Mouse (Mus musculus) embryonic fibroblast, embryonic 13.5 days (primary cell): ENCODE data around the gene C1qtnf9.

Source experiments
- CTCF ChIP-seq: IDR thresholded peaks from 2 replicates; pipeline ENCODE4 v1.5.1; 2011; ENCODE audit warnings: mild to moderate bottlenecking, control low read depth, low read length, moderate library complexity, borderline replicate concordance; ENCODE audit not compliant: insufficient read depth
- POLR2A ChIP-seq: IDR thresholded peaks from 2 replicates; pipeline ENCODE4 v1.6.1; 2011; ENCODE audit warnings: low read depth, mild to moderate bottlenecking, control low read depth, low read length, moderate library complexity

DNA sequence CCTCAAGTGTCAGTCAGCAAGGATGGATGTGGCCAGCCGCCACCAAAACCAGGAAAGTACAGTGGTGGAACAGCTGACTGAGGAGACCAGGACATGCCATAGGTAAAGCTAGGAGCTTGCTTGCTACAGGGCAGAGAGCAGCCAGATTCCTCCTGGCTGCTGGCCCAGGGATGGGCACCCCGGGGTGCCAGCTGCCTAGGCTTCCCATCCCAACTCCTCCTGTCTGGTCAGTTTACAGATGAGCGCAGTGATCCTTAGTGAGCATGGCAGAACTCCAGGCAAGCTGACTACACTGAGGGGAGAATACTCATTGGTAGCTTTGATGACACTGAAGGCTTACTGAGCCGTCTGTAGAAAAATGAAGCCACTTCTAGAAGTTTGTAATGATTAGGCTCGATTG is 32.7 kb upstream of the C1qtnf9 start:
- no peak for TF ChIP-seq CTCF
- TF ChIP-seq POLR2A = no peak
